Mouse (Mus musculus) adrenal gland, adult 18-20 months (tissue): ENCODE measurements at regions not wholly inside any gene's neighbourhood (a gene's known extent, or its start where the extent isn't known, plus 50 kb on each side); places are given as distances from the start of the nearest gene placed in this dataset.

Source experiments
- DNase-seq, 2 experiments: peaks; one replicate each; pipeline ENCODE4 v3.0.0; 2021 to 2022; ENCODE audit warnings: low spot score in 2 of 2

- no peak for DNase-seq
Measured at GRCm38 (mm10) chr9:115665337-115666004, 243.8 kb upstream of the Gadl1 start.

GRCm38 (mm10) chr9:115666530-115666929 is 242.7 kb upstream of the Gadl1 start:
- no peak for DNase-seq

- no peak for DNase-seq
Measured at GRCm38 (mm10) chr9:115680703-115681576, 228.3 kb upstream of the Gadl1 start.

- no peak for DNase-seq
Measured at GRCm38 (mm10) chr9:115681841-115682240, 227.4 kb upstream of the Gadl1 start.

- DNase-seq: no peak
Measured at GRCm38 (mm10) chr9:115683951-115684350, 225.3 kb upstream of the Gadl1 start.

- no peak for DNase-seq
Measured at GRCm38 (mm10) chr9:115686605-115687004, 222.7 kb upstream of the Gadl1 start.

- no peak for DNase-seq
Measured at GRCm38 (mm10) chr9:115692837-115693236, 216.4 kb upstream of the Gadl1 start.

GRCm38 (mm10) chr9:115703791-115704190 is 205.5 kb upstream of the Gadl1 start:
- DNase-seq: no peak

- peak; percentile 59 to 61 for DNase-seq
Measured at GRCm38 (mm10) chr9:115704249-115704648, 205.0 kb upstream of the Gadl1 start.

- DNase-seq: no peak
Measured at GRCm38 (mm10) chr9:115705761-115706160, 203.5 kb upstream of the Gadl1 start.

GRCm38 (mm10) chr9:115708199-115708934 is 200.9 kb upstream of the Gadl1 start:
- DNase-seq: peak in 1 of 2 experiments; percentile 3

GRCm38 (mm10) chr9:115710039-115710739 is 199.1 kb upstream of the Gadl1 start:
- peak; percentile 31 to 35 for DNase-seq

- no peak for DNase-seq
Measured at GRCm38 (mm10) chr9:115720306-115720705, 188.9 kb upstream of the Gadl1 start.

- DNase-seq: no peak
Measured at GRCm38 (mm10) chr9:115720841-115721240, 188.4 kb upstream of the Gadl1 start.

GRCm38 (mm10) chr9:115724063-115724462 is 185.2 kb upstream of the Gadl1 start:
- DNase-seq: no peak

GRCm38 (mm10) chr9:115727361-115727760 is 181.9 kb upstream of the Gadl1 start:
- DNase-seq: peak; percentile 7 to 27

GRCm38 (mm10) chr9:115731557-115731956 is 177.7 kb upstream of the Gadl1 start:
- no peak for DNase-seq

GRCm38 (mm10) chr9:115733104-115733503 is 176.2 kb upstream of the Gadl1 start:
- no peak for DNase-seq

GRCm38 (mm10) chr9:115739984-115740383 is 169.3 kb upstream of the Gadl1 start:
- no peak for DNase-seq

- no peak for DNase-seq
Measured at GRCm38 (mm10) chr9:115746436-115746835, 162.8 kb upstream of the Gadl1 start.

- no peak for DNase-seq
Measured at GRCm38 (mm10) chr9:115760496-115760895, 148.8 kb upstream of the Gadl1 start.
